Mouse (Mus musculus) ovary, adult 10 weeks (tissue): Measurements from ENCODE around the gene Dgcr2. TPM values are rescaled to one million over a fixed set of nuclear protein-coding genes. Genes with fewer than 3 reads are reported as not detected.

Experiments
- polyA plus RNA-seq: library from polyadenylated mRNA; stranded (reverse); fragments of 350-450 nt; fragmentation: Illumina TruSeq; extraction: RNeasy Lipid Tissue Mini Kit (QIAGEN cat#74804); gene quantifications from one replicate; pipeline ENCODE4 v1.2.3, GENCODE M21; 2014

Dgcr2 gene
- polyA plus RNA-seq: 13.3 TPM

DNA sequence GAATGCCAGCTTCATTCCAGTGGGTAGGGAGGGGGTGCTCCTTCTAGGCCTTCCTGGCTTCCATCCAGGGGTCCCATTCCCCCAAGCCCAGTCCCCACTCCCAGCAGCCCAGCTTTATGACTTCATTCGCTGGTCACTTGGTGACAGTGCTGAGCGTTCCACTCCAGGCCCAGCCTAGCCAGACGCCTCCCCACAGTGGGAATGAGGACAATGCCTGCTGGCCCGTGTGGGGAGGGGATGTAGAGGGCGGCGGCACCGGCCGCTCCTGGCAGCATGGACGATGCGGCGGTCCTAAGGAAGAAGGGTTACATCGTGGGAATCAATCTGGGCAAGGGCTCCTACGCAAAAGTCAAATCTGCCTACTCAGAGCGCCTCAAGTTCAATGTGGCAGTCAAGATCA lies at the start of gene Dgcr2, which contains the start of gene Tssk2:
TSS of gene Dgcr2 (minus strand) at position 101 of the 400 bp plus-strand sequence.
TSS of gene Tssk2 (plus strand) at position 176 of the 400 bp plus-strand sequence.

DNA sequence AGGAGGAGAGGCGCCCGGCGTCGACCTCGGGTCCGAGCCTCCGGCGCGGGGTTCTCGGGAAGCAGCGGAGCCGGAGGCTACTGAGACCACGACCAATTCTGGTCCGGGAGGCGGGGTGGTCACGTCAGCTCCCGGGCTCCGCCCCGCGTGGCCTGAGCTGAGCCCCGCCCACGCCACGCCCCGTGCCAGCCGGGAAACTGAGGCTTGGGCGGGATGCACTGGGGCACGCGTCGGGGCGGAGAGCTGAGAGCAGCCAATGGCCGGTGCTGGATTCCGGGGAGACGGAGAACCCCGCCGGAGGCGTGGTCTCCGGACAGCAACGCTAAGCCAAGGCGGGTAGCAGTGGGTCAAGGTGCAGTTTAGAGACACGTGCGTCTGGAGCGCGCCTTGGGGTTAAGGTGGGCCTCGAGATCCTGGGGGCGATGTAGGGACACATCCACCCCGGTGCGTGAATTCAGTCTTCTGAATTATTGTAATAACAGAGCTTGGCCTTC lies 29.8 kb upstream of the Dgcr2 start, which contains the start of gene Slc25a1:
TSS of gene Slc25a1 (minus strand) at position 133 of the 494 bp plus-strand sequence.

DNA sequence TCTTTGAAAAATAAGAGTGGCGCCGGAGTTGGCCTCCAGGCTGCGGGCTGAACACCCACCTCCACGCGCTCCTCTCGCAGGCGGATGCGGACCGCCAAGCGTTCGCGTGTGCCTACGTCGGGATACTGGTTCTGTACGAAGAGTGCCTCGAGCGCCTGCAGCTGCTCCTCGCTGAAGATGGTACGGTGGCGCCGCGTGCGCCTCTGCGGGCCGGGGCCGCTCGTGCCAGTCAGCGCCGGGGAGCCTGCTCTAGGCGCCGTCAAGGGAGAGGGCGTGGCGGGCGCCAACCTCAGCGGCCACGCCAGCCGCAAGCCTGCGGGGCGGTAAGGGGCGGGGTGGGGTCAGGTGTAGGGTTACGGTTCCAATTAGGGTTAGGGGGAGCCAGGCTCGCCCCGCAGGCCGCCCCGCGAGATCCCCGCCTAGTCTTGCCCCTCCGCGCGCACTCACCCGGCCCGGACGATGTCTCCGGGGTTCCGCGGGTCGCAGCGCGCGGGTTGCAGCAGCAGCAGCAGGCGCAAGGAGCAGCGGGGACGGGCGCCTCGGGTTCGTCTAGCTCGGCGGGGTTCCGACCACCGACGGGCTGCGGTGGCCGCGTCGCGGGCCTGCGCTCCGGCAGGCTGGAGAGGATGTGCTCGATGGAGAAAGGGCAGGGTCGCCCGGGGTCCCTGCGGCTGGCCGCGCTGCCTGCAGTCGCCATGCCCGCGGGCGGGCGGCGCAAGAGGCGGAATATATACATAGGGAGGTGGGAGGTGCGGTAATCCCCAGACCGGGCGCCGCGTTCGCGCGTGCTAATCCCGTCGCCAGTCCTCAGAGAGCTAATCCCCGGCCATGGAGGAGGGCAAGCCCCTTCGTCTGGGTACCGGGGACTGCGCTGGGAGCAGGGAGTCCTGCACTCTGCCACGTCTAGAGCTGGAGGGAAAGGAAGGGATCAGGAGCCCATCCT lies 16.2 kb upstream of the Dgcr2 start, which contains the start of gene Gsc2:
TSS of gene Gsc2 (minus strand) at position 753 of the 943 bp plus-strand sequence.

DNA sequence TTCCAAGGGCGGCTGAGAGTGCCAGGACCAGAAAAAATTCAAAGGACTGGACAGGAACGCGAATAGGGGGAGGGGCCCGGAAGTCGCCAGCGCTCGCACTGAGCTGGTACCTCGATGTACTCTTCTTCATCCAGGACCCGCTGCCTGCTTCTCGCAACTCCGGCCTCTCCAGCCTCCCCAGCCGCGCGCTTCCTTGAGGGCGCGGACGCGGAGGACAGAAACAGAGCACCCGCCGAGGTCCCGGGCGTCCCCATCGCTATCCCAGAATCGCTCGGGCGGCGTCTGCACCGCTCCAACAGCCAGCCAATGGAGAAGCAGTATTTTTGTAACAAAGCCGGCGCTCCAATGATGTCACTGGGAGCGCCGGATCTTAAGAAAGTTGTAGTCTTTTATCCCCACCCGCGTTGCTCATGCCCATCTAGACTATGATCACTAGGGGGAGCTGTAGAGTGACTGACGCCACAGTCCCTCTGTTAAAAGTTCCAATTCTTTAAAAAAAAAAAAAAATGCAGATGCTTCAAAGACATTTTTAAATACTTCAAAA lies 12.8 kb upstream of the Dgcr2 start, which contains the start of gene Ess2:
TSS of gene Ess2 (minus strand) at position 297 of the 544 bp plus-strand sequence.

DNA sequence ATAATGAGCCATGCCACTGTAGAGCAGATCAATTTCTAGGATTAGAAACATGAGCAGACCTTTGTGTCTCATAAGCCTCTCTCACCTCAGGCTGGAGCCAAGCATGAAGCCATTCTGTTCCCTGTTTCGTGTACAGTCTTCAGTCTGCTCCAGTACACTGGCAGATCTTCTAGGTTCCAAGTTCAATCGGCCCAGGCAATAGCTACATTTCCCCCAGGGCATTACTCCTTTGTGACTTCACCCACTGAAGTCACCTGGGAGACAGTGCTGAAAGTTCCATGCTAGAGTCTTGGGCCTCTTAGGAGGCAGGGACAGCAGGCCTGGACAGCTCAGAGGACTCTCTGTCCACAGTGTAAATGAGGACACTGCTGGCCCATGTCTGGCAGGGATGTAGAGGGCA lies 4.4 kb downstream of the Dgcr2 start, which contains the start of gene Tssk1:
TSS of gene Tssk1 (plus strand) at position 301 of the 400 bp plus-strand sequence.

DNA sequence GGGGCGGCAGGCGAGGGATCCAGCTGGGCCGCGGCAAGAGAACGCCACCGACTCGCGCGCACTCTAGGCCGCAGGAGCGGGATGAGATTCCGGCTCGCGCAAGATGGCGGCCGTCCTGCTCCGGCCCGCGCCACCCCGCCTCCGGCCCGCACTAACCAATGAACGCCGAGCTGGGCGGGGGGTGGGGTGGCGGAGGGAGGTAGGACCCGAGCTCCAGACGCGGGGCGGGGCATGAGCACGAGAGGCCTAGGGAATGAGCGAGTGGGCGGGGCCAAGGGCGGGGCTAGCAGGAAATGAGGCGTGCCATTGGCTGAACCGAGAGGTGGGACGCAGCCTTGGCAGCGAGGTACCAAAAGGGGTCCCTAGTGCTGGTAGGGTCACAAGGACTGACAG lies 6.8 kb downstream of the Dgcr2 start, which contains the start of gene Gm20518:
TSS of gene Gm20518 (minus strand) at position 105 of the 393 bp plus-strand sequence.

DNA sequence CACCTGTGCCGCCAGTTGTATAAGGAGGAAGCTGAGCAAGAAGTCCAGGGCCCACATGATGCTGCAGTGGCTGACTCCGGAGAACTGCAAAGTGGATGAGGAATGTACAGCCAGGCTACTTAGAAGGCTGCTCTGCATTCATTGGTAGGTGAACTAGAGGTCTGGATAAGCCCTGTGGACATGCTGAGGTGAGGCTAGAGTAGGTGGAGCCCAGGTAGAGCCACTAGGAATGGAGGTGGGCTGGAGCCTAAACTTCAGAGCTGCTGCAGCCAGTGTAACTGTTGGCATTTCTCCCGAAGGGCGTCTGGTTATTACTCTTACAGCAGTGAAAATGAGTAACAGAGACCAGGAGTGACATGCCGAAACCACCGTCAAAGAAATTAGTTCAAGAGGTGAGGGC lies 60.3 kb downstream of the Dgcr2 start, which contains the start of gene Car15:
TSS of gene Car15 (minus strand) at position 314 of the 400 bp plus-strand sequence.

DNA sequence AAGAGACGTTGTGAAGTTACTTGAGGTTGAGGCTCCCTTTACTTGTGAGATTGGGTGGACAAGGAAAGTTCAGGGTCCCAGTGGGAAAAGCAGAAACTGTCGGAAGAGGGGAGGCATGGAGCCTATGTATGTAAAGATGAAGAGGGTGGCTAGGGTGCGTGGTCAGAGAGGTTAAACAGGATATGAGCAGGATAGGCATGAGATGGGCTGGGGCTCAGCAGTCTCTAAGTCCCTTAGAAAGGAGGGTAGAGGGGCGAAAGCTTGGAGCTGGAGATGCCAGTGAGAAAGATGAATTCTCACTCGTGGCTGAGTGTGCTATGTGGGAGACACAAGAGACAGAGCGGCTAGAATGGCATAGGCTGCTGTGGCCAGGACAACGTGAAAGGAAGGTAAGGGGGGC lies 65.5 kb downstream of the Dgcr2 start, which contains the start of gene B830017H08Rik:
TSS of gene B830017H08Rik (plus strand) at position 301 of the 400 bp plus-strand sequence.

DNA sequence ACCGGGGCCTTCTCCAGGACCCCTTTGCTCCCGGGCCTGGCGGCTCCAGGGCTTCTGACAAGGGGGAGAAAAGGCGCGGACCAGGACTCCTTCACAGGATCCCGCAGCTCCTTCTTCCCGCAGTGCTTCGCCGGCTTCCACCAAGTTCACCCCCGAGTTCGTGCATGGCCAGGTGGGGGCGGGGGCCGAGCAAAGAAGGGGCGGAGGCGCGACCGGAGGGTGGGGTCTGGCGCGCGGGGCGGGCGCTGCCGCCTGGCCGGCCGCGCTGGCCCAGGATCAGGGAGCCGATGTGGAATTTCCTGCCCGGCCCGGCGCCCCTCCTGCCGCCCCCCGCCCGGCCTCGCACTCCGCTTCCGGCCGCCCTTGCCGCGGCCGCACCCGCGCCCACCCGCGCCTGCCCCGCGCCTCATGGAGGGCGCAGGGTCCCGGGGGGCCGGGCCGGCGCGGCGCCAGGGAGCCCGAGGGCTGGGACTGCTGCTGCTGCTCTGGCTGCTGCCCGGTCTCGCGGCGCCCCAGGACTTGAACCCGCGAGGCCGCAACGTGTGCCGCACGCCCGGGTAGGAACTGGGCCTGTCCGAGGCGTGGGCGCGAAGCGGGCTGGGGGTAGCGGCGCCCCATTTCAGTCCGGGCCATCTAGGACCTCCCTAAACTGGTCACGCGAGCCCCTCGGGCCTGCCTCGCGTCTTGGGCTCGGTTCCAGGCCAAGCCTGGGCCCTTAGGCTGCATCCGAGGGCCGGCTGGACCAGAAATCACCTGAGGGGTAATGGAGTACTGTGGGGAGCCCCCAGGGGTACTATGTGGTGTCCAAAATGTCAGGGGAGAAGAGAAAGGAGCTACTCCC lies 101.2 kb downstream of the Dgcr2 start, which contains the start of gene Scarf2:
TSS of gene Scarf2 (plus strand) at position 312 of the 841 bp plus-strand sequence.

Other genes with a start within 250 kb of the Dgcr2 start
- 10.9 TPM for gene Med15, start 165.7 kb downstream of the Dgcr2 start, polyA plus RNA-seq
- 11.0 TPM for gene Klhl22, start 138.9 kb downstream of the Dgcr2 start, polyA plus RNA-seq
- 0.14 TPM for gene Scarf2, start 101.3 kb downstream of the Dgcr2 start, polyA plus RNA-seq
- not detected for gene B830017H08Rik, start 65.4 kb downstream of the Dgcr2 start, polyA plus RNA-seq
- not detected for gene Car15, start 60.2 kb downstream of the Dgcr2 start, polyA plus RNA-seq
- not detected for gene Gm20518, start 6.9 kb downstream of the Dgcr2 start, polyA plus RNA-seq
- not detected for gene Tssk1, start 4.3 kb downstream of the Dgcr2 start, polyA plus RNA-seq
- gene Tssk2, start 75 bp upstream of the Dgcr2 start, polyA plus RNA-seq: not detected
- 2.9 TPM for gene Ess2, start 12.8 kb upstream of the Dgcr2 start, polyA plus RNA-seq
- gene Gsc2, start 16.5 kb upstream of the Dgcr2 start, polyA plus RNA-seq: not detected
- gene Slc25a1, start 29.7 kb upstream of the Dgcr2 start, polyA plus RNA-seq: 11.5 TPM
- not detected for gene Vpreb2, start 81.9 kb upstream of the Dgcr2 start, polyA plus RNA-seq
- gene Dgcr6, start 154.3 kb upstream of the Dgcr2 start, polyA plus RNA-seq: 3.3 TPM
- gene Prodh, start 191.6 kb upstream of the Dgcr2 start, polyA plus RNA-seq: not detected
- gene Rtn4r, start 229.1 kb upstream of the Dgcr2 start, polyA plus RNA-seq: not detected